Mouse (Mus musculus) thymus, adult 2 months (tissue): ENCODE measurements at regions not wholly inside any gene's neighbourhood (a gene's known extent, or its start where the extent isn't known, plus 50 kb on each side); places are given as distances from the start of the nearest gene placed in this dataset.

Experiments used
- DNase-seq: peaks from one replicate; pipeline ENCODE4 v3.0.0; 2021
- H3K27ac ChIP-seq: fragments of 200-500 bp; 2 replicates; pipeline ENCODE4 v1.5.1; 2012; ENCODE audit warnings: low read length, control low read depth; ENCODE audit not compliant: control insufficient read depth, insufficient read depth
- H3K27me3 ChIP-seq: fragments of 200-500 bp; 2 replicates; pipeline ENCODE4 v1.6.1; 2012; ENCODE audit warnings: mild to moderate bottlenecking, low read length, moderate library complexity, mixed read lengths; ENCODE audit not compliant: control insufficient read depth, insufficient read depth
- H3K36me3 ChIP-seq: fragments of 200-500 bp; 2 replicates; pipeline ENCODE4 v1.6.1; 2012; ENCODE audit warnings: mild to moderate bottlenecking, low read length, moderate library complexity; ENCODE audit not compliant: control insufficient read depth, insufficient read depth
- H3K4me1 ChIP-seq: fragments of 200-500 bp; replicated peaks from 2 replicates; pipeline ENCODE4 v1.6.1; 2012; ENCODE audit warnings: low read length; ENCODE audit not compliant: control insufficient read depth, insufficient read depth
- H3K4me3 ChIP-seq: fragments of 200-500 bp; 2 replicates; pipeline ENCODE4 v1.5.1; 2012; ENCODE audit warnings: mild to moderate bottlenecking, low read length, control low read depth, moderate library complexity; ENCODE audit not compliant: control insufficient read depth, insufficient read depth
- CTCF ChIP-seq: fragments of 200-500 bp; IDR thresholded peaks from 2 replicates; pipeline ENCODE4 v1.5.1; 2012; ENCODE audit warnings: mild to moderate bottlenecking, control low read depth, low read length, moderate library complexity, borderline replicate concordance; ENCODE audit not compliant: control insufficient read depth, poor library complexity, insufficient read depth; ENCODE audit errors: extremely low read depth
- POLR2A ChIP-seq: fragments of 200-500 bp; IDR thresholded peaks from 2 replicates; pipeline ENCODE4 v1.6.1; 2012; ENCODE audit warnings: mild to moderate bottlenecking, low read length, control low read depth, moderate library complexity; ENCODE audit not compliant: control insufficient read depth, poor library complexity, insufficient read depth; ENCODE audit errors: extremely low read depth
- WGBS: fragments of 180-500 bp; shearing (Covaris S2); methylation state at CpG from one replicate; pipeline ENCODE4 v1.1.7; 2018; 5-methylcytosine and 5-hydroxymethylcytosine counted together

DNA sequence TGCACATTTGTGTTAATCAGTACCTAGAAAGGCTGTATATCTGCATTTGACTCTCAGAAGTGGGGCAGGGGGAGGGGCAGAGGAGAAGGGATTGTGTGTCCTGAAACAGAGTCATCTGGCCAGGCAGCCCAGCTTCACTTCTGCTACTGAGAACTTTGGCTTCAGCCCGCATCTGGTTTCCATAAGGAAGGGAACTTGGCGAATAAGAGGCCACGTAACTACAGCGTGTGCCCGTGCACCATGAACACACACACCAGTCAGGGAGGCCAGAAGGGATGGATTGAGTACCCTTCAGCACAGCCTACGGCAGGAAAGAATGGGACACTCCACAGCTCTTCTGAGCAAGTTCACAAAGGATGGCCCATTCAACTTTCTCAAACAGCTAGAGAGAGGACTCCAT is 496.0 kb upstream of the Gm26657 start:
- no peak overlapping the region for H3K27ac ChIP-seq
- TF ChIP-seq POLR2A (no peak), CTCF (no peak)
- no peak for DNase-seq
- H3K4me3 ChIP-seq, result no peak overlapping the region
- no peaks in the 10 kb centered on the region for H3K4me1 ChIP-seq
- WGBS, result 93% methylated on average over 6 of the region's 6 CpGs
- H3K36me3 ChIP-seq, result no peaks in the 10 kb centered on the region
- H3K27me3 ChIP-seq, result no peaks in the 10 kb centered on the region

DNA sequence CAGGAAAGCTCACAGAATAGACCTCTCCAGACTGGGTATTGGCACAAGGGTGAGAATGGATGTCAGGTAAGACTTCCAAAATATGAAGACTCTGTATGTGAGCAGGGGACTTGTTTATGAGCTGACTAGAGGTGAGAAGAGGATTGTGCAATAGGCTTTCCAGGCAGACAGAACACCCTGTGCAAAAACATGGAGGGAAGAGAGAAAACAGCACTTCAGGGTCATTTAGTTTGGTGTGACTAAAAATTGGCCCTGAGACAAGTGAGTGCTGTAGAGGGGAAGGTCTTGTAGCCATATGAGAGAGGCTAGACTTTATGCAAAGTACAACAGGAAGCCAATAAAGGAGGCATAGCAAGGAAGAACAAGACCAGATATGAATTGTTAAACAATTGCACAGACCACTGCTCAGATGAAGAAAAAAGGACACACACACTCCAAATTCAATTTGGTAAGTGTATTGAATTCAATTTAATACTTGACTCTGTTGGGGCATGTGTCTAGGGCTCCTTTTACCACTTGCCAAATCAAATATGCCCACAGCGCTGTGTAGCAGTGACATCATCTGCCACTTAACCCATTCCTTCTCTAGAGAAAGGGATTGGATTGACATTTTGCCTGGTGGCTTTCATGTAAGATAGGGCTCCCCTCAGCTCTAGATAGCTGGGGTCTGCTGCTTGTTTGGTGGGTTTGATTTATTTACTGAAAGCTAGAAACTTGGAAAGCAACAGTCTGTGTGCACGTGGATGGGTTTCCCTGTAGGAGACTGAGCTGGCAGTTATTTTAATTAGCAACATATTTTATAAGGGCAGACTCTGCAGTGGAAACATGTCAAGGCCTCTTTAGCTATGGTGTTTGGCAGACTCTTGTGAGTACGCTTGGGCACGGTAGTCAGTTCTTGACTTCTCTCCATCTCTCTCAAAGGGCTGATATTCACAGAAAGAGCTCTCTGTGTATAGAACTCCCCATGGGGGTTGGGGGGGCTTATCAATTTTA is 501.1 kb upstream of the Gm26657 start:
- Histone ChIP-seq H3K36me3 (no peaks in the 10 kb centered on the region), H3K4me1 (no peaks in the 10 kb centered on the region), H3K27ac (no peak overlapping the region), H3K27me3 (no peaks in the 10 kb centered on the region), H3K4me3 (no peak overlapping the region)
- 94% methylated on average over 4 of the region's 4 CpGs for WGBS
- TF ChIP-seq CTCF, result no peak
- no peak for TF ChIP-seq POLR2A
- no peak for DNase-seq

DNA sequence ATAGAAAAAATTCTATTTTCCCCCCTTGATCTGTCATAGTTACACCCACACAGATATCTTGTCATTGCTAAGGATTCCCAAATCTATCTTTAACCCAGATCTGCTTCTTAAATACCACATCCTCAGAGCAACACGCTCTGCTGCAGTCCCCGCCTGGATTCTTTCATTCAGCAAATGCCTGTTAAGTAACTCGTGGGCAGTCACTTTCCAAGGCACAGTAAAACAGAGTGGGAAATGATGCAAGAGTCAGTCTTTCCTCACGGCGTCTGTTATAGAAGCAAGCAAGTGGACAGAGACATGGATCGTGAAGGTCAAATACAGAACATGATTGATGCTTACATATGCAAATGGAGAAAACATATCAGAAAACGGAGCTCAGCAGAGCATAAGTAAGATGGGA is 508.5 kb upstream of the Gm26657 start:
- H3K4me3 ChIP-seq, result no peak overlapping the region
- no peaks in the 10 kb centered on the region for H3K36me3 ChIP-seq
- DNase-seq, result no peak
- no peak for TF ChIP-seq CTCF
- no peak for TF ChIP-seq POLR2A
- no peak overlapping the region for H3K27ac ChIP-seq
- no peaks in the 10 kb centered on the region for H3K4me1 ChIP-seq
- WGBS, result 85% methylated on average over 7 of the region's 7 CpGs
- no peaks in the 10 kb centered on the region for H3K27me3 ChIP-seq

DNA sequence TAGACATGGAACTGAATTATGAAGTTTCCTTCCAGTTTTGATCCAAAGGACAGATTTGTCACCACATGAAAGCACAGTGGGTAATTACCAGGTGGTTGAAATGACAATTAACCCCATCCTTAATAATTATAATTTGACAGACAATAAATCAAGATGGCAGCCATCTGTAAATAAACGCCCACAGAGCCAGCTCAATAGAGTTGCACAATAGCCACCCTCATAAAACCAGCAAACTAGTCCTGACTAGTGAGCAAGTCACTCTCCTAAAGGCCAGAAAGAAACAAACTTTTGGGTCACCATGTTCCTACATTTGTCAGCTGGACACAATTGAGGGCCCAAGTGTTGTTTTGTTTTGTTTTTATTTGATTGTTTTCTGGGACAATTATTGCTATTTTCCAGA is 509.4 kb upstream of the Gm26657 start:
- no peak for DNase-seq
- no peaks in the 10 kb centered on the region for H3K36me3 ChIP-seq
- no peak overlapping the region for H3K27ac ChIP-seq
- H3K4me1 ChIP-seq, result no peaks in the 10 kb centered on the region
- H3K4me3 ChIP-seq, result no peak overlapping the region
- 98% methylated on average over 1 of the region's 1 CpGs for WGBS
- no peak for TF ChIP-seq POLR2A
- no peaks in the 10 kb centered on the region for H3K27me3 ChIP-seq

DNA sequence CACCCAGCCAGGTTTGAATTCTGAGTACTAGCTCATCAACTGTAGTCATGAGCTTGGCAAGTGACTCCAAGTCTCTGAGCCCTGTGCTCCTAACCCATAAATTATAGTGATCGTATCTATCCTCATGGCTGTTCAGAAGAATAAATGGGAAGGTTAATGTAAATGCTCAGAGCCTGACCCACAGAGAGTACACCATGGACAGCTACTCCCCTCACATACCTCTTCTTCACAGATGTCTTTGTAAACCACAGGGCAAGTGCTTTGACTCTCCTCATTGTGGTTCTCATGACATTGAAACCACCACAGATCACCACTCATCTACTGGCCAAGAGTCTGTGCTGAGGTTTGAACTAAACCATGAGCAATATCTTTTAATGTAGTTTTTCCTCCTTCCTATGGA is 513.4 kb upstream of the Gm26657 start:
- Histone ChIP-seq H3K4me3 (no peak overlapping the region), H3K4me1 (peaks cover 4% of the 10 kb centered on the region), H3K27ac (no peak overlapping the region), H3K27me3 (no peaks in the 10 kb centered on the region), H3K36me3 (no peaks in the 10 kb centered on the region)
- TF ChIP-seq POLR2A, result no peak
- WGBS, result 98% methylated on average over 1 of the region's 1 CpGs
- DNase-seq, result no peak

DNA sequence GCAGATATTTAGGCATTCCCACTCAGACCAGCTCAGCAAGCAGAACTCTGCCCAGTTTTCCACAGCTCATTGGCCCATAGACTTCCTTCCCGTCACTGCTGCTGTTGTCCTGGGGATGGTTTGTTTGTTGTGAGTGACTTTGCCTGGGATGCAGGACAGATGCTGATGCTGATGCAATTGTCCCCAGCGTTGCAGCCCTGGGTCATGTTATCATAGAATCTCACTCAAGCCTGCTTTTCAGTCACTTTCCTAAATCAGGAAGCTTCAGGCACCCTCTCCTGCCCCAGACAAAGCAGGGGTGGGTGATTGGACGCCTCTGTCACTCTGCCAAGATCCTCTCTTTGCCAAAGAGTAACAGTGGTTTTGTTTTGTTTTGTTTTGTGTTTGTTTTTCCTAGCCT is 515.3 kb upstream of the Gm26657 start:
- 65% methylated on average over 3 of the region's 3 CpGs for WGBS
- no peak for TF ChIP-seq CTCF
- no peak for TF ChIP-seq POLR2A
- Histone ChIP-seq H3K4me1 (peaks cover 4% of the 10 kb centered on the region), H3K27me3 (no peaks in the 10 kb centered on the region), H3K4me3 (no peak overlapping the region), H3K36me3 (no peaks in the 10 kb centered on the region), H3K27ac (no peak overlapping the region)
- DNase-seq, result no peak

DNA sequence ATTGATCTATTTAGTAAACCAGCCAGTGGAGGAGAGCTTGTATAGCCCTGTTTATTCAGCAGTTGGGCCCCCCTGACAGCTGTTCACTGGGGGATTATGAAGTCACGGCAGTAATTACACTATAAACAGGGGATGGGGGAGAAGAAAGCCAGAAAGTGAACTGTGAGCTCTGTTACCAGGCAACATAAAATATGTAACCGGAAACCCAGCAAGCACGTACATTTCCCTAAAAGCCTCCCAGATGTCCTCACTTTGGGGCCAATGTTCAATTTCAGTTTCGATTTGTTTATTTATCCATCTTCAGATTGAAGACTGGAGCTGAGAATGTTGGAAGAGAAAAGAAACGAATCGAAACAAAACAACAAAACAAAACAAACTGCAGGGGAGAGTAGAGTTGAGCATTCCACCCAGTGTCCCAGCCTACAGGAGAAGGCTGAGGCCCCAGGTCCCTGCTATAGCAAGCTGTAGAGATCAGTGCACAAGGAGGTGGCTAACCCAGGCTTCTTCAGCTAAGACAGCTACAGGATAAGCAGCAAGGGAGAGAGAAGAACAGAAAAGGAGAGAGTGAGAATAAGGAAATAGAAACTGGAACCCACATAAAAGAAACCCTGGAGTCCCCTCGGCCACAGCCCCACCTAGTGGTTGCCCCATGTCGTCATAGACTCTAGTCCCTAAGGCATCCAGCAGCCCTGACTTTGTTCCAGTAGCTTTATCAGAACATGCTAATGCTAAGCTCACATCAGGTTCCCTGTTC is 517.7 kb upstream of the Gm26657 start:
- DNase-seq, result peak; percentile 78
- H3K27ac ChIP-seq, result peak overlapping the region; percentile 85
- H3K27me3 ChIP-seq, result no peaks in the 10 kb centered on the region
- H3K4me3 ChIP-seq, result peak overlapping the region; percentile 32; the same call in 1 of the 2 replicates
- H3K36me3 ChIP-seq, result no peaks in the 10 kb centered on the region
- H3K4me1 ChIP-seq, result peaks cover 4% of the 10 kb centered on the region
- WGBS, result 4% methylated on average over 8 of the region's 8 CpGs
- TF ChIP-seq CTCF (no peak), POLR2A (no peak)
